ENCODE assay signal across 8 mouse cellular contexts in the genomic region with DNA sequence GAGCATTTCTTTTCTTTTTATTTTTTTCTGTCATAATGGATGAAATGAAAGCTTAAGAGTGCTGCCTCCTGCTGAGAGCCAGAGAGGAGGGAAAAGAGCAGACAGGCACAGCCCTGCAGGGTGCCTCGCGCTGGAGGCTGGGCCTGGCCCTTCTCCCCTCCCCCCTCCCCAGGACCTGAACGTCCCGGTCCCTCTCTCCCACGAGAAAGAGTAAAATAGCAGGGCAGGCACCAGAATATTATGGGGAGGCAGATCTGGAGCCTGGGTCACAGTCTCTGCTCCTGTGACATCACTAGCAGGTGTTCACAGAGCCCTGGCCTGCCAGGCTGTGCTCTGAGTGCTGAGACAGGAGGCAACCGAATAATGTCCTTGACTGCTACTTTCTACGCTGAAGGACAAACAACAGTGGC.
A peak's percentile ranks its signal among the peaks of the same experiment; 100 is the strongest.
DNase-seq lines count a peak whose midpoint lies in the region; ATAC-seq and TF ChIP-seq lines count a peak whose summit lies in the region.
"Had no signal": no experiment of that assay in that cellular context is flagged by ENCODE, and none has a peak within 500 bp of the region (broad histone marks: within the 10 kb centered on the region; RNA-seq: fewer than 3 reads in every experiment).

No protein-coding gene starts in this region.

- 0 out of 2 replicates have a peak, but pooled peaks have one; percentile 37 for ATAC-seq in kidney, postnatal 0 days (replicated peaks; ENCODE audit: low FRiP score, low read depth)
- no peak for ATAC-seq in forebrain, embryonic 15.5 days (replicated peaks)
- no peak; the same call in 1 of the 2 replicates for ATAC-seq in midbrain, embryonic 16.5 days
- no peak for ATAC-seq in inflammation-experienced regulatory T-cells, adult 6 months

- H3K27me3 ChIP-seq in kidney, postnatal 0 days (ENCODE audit: insufficient read depth, low read length) = no peaks in the 10 kb centered on the region
- H3K27me3 ChIP-seq in forebrain, embryonic 15.5 days = no peaks in the 10 kb centered on the region
- H3K27me3 ChIP-seq in midbrain, embryonic 16.5 days (ENCODE audit: control insufficient read depth, insufficient read depth, low read depth, low read length) = no peaks in the 10 kb centered on the region; the same call in 1 of the 2 replicates

- H3K27ac ChIP-seq in kidney, postnatal 0 days = no peak overlapping the region
- H3K27ac ChIP-seq in forebrain, embryonic 15.5 days (replicated peaks) = peak overlapping the region; percentile 46
- peak overlapping the region; percentile 24; the same call in 1 of the 2 replicates for H3K27ac ChIP-seq in midbrain, embryonic 16.5 days (ENCODE audit: low read length)

- H3K4me2 ChIP-seq in kidney, postnatal 0 days (ENCODE audit: low read length) = no peak overlapping the region
- no peak overlapping the region for H3K4me2 ChIP-seq in forebrain, embryonic 15.5 days (replicated peaks)
- no peak overlapping the region for H3K4me2 ChIP-seq in midbrain, embryonic 16.5 days (ENCODE audit: low read length)

- peaks cover 17% of the 10 kb centered on the region; the same call in 1 of the 2 replicates for H3K4me1 ChIP-seq in kidney, postnatal 0 days (replicated peaks; ENCODE audit: insufficient read depth, low read length)
- H3K4me1 ChIP-seq in forebrain, embryonic 15.5 days = peaks cover 23% of the 10 kb centered on the region
- H3K4me1 ChIP-seq in midbrain, embryonic 16.5 days (ENCODE audit: control insufficient read depth, insufficient read depth, low read length) = peaks cover 14% of the 10 kb centered on the region

- DNase-seq in kidney, postnatal 0 days (ENCODE audit: low spot score) = peak; percentile 47
- DNase-seq in kidney, postnatal 36 days = no peak
- peak; percentile 74 for DNase-seq in brain, embryonic 14.5 days (ENCODE audit: low read depth)
- DNase-seq in cerebellum, adult 8-10 months = no peak
- DNase-seq: liver had no signal

- no peak overlapping the region for H3K4me3 ChIP-seq in kidney, postnatal 0 days (replicated peaks; ENCODE audit: low read depth, low read length)
- H3K4me3 ChIP-seq in forebrain, embryonic 15.5 days = no peak overlapping the region
- H3K4me3 ChIP-seq in midbrain, embryonic 16.5 days (ENCODE audit: low read depth, low read length) = no peak overlapping the region

- no peak for TF ChIP-seq POLR2A in brain, embryonic 14.5 days (IDR thresholded peaks at IDR 0.05; ENCODE audit: borderline replicate concordance, extremely low read depth, insufficient read depth, insufficient read length, poor library complexity, severe bottlenecking)

- no peaks in the 10 kb centered on the region for H3K36me3 ChIP-seq in kidney, postnatal 0 days (ENCODE audit: insufficient read depth, low read length)
- no peaks in the 10 kb centered on the region for H3K36me3 ChIP-seq in forebrain, embryonic 15.5 days
- H3K36me3 ChIP-seq in midbrain, embryonic 16.5 days (ENCODE audit: control insufficient read depth, insufficient read depth, low read length) = no peaks in the 10 kb centered on the region

- H3K9me3 ChIP-seq in kidney, postnatal 0 days (replicated peaks; ENCODE audit: low read length) = no peaks in the 10 kb centered on the region
- no peaks in the 10 kb centered on the region for H3K9me3 ChIP-seq in forebrain, embryonic 15.5 days
- peaks cover 3% of the 10 kb centered on the region; the same call in 1 of the 2 replicates for H3K9me3 ChIP-seq in midbrain, embryonic 16.5 days (replicated peaks; ENCODE audit: control insufficient read depth, low read length, poor library complexity, severe bottlenecking)

- no peak; the same call in 1 of the 2 replicates for TF ChIP-seq CTCF in kidney, postnatal 0 days (IDR thresholded peaks at IDR 0.05; ENCODE audit: low read depth)
- no peak for TF ChIP-seq CTCF in brain, embryonic 14.5 days (IDR thresholded peaks at IDR 0.05; ENCODE audit: borderline replicate concordance, extremely low read depth, insufficient read depth, insufficient read length)

- H3K9ac ChIP-seq in kidney, postnatal 0 days (ENCODE audit: low read depth, low read length) = no peak overlapping the region
- H3K9ac ChIP-seq in forebrain, embryonic 15.5 days (replicated peaks) = no peak overlapping the region
- H3K9ac ChIP-seq in midbrain, embryonic 16.5 days (ENCODE audit: low read depth, low read length) = no peak overlapping the region

- WGBS in kidney, postnatal 0 days = 16% methylated on average over 7 of the region's 7 CpGs
- 5% methylated on average over 7 of the region's 7 CpGs for WGBS in forebrain, embryonic 15.5 days
- 5% methylated on average over 7 of the region's 7 CpGs for WGBS in midbrain, embryonic 16.5 days

Comparison
In these comparisons a context has a peak if more than half of its experiments do, and no peak if none do; other contexts are left out.
1. DNase-seq: peak in kidney, postnatal 0 days (single experiment) and brain, embryonic 14.5 days (single experiment); none in kidney, postnatal 36 days (0 of 2) and cerebellum, adult 8-10 months (single experiment).